Mouse (Mus musculus): ENCODE measurements around the gene Ceacam16.

Ceacam16 gene

DNA sequence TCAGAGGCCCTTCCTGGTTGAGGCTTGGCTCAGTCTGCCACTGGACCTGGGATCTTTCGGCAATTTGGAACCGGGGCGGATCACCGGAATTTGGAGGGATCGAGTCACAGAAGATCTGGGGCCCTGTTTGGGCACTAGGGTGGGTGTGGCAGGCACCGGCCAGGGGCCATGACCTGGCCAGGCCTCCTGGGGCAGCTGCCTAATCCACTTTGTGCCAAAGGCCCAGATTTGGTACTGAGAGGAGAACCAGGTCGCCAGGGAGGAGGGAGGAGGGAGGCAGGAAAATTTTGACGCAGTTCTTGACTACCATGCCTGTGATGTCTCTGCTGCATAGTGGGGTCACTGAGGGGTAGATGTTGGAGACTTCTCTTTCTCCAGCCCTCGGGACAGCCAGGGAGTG lies at the start of gene Ceacam16:
Ceacam16 (minus strand) TSS at position 101 of the 400 bp plus-strand sequence.
- DNase-seq: no peak

DNA sequence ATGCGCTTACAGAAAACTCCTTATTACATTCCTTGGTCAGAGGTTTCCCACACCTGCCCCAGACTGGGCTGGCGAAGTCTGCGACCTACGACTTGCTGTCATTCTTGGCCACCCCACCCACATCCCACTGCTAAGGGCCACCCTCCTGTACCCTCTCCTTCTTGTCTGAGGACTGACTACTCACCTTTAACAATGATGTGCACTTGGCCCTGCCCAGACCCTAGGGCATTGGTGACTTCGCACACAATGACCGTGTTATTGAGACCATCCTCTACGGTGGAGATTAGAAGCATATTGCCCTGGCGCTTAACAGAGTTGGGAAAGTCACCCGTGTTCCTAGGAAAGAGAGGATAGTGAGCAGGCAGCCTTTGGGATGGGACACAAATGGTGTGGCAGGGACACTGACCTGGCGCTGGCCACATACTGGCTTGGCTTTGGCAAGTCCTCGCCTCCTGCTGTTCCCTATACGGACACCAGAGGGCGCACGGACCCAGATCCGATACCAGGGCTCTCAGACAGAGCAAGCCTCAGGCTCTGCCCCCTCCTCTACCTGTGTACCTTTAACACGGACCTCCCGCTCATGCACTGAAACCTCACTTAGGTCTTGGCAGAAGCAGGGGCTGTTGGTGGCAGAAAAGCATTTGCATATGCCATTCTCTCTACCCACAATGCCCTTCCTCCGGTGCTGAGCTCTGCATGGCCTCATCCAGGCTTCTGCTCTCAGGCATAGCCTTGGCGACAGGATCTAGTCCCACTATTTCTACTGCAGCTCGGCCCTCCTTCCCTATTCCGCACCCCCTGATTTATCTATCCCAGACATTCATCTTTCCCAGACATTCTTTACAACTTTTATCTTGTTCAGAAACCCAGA lies 49.6 kb upstream of the Ceacam16 start:
- peak; percentile 74 for DNase-seq

DNA sequence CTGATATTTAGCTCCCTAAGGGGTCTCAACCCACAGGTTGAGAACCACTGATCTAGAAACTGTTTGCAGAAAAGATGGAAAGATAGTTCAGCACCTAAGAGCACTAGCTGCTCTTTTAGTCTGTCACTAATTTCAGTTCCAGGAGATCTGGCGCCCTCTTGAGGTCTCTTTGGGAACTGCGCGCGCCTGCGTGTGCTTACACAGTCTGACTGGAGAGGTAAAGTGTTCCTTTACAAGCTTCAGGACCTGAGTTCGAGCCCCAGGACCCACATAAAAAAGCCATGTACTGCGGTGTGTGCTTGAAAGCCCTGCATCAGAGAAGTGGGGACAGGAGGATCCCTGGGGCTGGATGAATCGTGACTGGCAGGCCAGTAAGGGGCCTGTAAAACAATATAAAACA lies 28.8 kb upstream of the Ceacam16 start:
- peak; percentile 45 for DNase-seq

DNA sequence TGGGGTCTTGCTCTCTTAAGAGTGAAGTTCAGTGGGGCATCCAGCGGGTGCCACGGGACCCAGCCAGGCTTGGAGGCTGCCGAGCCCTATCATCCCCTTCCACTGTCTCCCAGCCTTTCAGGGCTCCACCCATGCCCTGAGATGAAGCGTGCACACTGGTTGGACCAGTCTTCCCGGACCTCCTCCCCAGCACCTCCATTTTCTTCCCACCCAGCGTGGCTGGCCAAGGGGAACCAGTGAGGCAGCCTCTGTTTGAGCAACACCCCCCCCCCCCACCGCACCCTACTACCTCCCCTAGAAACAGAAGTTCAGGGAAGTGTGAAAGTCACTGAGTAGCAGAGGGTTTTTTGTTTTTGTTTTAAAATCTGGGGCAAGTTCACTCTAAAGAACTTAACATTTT lies 26.8 kb upstream of the Ceacam16 start, which contains the start of gene Ceacam19:
Ceacam19 (minus strand) TSS at position 117 of the 400 bp plus-strand sequence.
- DNase-seq: no peak

DNA sequence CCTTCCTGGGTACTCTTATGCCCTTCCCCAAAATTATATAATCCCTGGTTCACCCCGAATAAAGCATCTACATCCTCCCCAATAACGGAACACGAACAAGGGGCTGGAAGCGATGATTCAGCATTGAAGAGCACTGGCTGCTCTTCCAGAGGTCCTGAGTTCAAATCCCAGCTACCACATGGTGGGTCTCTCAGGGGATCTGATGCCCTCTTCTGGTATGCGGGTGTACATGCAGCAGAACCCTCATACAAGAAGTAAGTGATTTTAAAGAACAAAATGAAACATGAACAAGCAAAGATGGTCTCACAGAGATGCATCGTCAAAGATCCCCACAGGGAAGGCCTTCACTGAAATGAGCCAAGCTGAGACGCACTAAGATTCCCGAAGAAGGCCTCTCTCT lies 19.7 kb upstream of the Ceacam16 start:
- no peak for DNase-seq

DNA sequence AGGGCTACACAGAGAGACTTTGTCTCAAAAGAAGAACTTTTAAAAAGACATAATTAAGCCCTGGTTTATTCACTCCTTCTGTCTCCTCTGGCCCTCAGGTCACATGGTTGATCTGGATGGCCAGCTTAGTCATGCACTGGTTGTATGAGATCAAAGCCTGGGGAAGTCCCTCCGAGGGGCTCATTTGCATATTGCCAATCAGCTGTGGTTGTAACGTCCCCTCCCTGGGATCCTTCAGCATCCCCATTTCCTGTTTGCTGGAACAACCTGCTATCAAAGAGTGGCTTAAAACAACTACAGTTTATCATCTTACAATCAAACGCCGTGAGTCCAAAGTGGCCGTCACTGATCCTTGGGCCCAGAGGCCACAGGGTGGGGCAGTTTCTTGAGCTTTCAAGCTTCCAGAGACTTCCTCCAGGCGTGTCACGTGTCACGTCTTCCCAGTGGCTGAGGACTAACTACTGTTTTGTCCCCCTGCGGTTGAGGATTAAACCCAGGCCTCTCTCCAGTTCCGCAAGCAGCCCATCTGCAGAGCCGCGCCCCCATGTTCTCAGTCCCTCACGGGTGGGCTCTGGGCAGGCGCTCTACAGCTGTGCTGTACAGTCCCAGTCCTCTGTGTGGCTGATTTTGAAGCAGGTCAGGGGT lies 15.8 kb upstream of the Ceacam16 start:
- DNase-seq: no peak

DNA sequence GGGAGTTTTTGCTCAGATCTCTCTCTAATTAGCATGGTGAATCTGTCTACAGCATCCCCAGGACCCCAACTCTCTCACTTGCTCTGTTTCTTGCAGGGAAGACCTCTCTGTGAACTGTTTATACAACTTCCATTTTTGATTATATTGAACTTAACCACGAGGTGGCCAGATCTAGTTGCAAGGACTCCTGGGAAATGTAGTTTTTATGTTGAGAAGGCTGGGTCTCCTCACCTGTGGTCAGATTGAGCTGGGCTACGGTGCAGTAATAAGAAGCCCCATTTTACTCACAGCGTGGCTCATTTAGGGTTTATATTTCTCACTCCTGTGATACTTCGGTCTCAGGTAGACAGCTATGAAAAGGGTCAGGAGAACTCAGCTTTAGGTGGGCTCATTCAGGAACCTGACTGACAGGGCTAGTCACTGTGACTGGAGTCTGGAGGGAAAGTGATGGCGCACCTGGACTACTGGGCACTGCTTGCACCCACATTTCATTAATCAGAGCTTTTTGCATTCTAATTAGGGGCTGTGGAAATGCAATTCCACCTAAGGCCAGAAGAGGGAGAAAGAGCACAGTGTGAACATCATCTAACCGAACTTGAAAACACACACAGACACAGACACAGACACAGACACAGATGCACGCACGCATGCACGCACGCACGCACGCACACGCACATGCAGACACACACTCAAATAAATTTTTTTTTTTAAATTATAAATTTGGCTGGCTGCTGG lies 15.0 kb upstream of the Ceacam16 start:
- peak; percentile 23 for DNase-seq

DNA sequence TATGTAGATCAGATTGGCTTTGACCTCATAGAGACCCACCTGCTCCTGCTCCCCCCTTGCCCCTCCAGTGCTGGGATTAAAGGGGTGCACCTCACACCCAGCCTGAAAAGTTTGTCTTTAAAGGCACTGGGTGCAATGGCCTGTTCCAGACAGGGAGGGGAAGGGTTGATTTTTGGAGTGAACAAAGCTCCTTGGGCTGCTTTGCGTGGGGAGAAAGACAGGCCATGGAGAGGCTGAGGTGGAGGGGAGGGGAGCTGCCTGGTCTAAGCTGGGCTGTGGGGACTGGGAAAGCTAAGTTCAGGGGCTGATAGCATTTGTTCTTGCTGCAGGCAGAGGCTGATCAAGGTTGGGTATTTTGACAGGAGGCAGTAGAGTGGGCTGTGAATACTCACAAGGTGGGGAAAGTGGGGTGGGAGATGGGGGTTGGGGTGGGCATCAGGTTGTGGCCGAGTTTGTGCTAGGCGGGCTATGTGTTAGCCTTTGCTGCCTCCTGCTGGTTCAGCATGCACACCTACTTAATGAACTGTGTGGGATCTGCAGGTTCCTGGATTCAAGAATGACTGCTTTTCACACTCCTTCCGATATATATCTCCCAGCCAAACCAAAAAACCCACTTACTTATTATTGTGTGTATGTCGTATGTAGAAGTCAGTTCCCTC lies 11.0 kb upstream of the Ceacam16 start:
- DNase-seq: no peak

DNA sequence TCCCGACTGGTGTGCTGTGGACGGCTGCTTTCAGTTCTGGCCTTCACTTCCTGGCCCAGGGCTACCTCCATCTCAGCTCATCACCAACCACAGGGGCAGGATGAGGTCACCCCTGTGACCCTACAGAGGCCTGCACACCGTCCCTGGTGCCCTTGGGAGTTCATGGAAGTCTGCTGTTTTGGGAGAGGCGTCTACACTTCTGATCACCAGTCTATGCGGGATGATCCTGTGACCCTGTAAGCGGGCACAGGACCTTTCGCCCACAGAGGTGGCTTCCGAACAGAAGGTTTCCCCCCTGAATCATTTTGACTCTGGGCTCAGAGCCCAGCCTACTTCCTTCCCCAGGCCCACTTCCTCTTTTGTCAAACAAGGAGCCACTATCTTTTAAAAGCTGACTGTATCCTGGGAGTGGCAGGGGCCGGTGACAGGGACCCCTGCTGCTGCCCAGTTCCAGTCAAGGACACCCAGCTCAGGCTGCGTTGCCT lies 10.1 kb upstream of the Ceacam16 start:
- no peak for DNase-seq

DNA sequence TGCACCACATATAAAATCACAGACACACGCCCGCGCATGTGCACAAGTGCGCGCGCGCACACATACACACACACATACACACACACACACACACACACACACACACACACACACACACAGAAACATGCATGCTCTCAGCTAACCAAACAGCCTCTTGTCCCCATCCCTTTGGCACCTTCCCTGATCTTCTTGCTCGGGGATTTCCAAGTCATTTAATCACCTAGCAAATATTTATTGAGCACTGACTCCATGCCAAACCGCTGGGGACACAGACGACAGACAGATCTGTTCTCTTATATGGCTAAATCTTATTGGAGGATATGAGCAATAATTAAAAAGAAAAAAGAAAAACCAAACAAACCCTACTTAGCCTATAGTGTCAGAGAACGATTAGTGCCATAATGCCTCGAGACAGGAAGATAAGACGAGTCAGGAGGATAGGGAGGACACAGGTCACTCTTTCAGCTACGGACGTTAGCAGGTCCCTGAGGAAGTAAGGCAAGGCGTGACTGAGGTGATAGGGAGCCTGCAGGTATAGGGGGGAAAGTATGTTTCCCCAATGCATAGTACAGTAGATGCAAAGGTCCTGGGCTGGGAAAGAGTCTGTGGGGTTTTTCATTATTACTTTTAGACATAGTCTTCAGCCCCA lies 6.8 kb upstream of the Ceacam16 start:
- DNase-seq: no peak

DNA sequence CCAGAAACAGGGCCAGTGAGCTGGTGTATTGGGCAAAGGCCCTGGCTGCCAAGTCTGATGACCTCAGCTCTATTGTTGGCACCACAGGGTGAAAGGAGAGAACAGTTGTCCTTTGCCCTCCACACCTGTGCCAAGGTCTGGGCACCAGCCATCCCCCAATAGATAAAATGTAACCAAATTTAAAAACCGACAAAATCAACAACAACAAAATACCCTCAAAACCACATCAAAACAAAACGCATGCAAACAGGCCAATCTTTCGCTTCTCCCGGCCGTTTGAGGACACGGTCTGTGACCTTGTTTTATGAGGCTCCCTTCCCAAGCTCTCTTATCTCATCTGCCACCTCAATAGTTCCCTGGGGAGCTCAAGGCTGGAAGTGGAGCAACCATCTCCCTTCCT lies 5.4 kb upstream of the Ceacam16 start:
- DNase-seq: no peak

DNA sequence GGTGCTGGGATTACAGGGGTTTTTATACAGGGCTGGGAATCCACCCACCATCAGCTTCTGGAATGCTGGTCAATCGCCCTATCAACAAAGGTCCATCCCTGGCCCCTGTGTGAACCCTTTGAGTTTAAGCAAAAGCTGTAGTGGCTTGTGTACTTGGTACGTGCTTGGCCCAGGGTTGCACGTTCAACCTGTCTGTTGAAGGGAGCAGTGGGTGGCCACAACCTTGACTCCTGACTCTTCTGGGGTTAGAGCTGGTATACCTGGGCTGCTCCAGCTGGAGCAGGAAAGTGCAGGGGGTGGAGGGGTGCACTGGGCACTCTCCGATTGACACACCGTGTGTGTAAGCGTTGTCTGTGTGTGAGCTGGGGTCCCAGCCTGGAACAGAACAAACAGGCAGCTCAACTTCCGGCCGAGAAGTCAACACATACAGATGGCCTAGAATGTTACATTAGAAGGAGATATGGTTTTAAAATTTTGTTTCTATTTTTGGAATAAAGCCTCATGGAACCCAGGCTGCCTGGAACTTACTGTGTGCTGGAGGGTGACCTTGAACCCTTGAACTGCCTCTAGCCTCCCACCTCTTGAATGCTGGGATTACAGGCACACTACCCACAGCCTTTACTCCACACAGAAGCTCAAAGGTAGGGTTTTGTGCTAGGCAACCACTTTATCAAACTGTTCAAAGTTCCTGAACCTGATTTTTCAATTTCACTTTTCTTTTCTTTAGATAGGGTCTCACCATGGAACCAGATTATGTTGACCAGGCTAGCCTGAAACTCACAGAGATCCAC lies 4.3 kb upstream of the Ceacam16 start:
- no peak for DNase-seq

DNA sequence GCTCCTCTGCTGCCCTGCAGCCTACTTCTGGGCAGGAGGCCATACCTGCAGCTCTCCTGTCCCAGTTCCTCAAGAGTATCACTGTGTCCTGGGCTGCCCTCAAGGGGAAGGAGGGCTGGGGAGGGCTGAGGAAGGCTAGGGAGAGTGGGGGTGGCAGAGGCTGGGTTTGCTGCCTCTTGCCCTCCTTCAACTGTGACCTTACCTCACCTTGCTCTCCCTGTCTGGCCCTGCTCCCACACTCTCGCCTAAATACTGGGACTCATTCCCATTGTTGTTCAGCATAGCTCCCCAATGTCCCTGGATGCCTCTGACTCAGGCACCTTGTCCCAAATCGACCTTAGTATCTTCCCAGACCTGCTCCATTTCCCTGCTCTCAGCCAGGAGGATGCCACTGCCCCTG lies 3.1 kb upstream of the Ceacam16 start:
- no peak for DNase-seq

DNA sequence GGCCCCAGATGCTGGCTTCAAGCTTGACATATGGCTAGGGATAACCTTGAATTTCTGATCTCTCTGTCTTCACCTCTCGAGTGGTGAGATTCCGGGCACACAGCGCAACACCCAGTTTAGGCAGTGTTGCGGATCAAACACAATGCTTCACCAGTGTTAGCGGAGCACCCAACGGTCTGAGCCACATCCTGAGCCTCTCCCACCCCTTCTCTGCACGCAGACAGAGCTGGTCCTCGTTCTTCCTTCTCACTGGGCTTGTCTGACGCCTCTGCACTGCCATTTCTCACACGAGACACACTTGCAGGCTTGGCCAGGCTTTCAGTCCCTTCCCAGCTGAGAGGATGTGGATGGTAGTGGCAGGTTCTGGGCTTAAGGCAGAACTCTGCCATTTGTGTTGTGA lies 1.4 kb downstream of the Ceacam16 start:
- no peak for DNase-seq

DNA sequence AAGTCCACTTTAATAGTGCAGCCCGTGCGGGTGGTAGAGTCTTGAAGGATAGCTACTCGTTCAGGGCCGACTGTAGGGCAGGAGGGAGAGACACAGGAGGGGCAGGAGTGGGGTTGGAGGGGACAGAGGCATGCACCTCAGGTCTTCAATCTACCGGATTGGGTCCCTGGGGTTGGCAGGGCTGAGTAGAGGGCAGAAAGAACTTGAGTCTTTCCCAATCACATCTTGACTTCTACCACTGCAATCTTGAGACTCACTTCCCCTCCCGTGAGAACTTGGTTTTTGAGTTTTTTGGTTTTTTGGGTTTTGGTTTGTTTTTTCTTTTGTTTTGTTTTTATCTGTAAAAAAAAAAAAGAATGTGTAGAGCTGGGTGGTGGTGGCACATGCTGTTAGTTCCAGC lies 4.8 kb downstream of the Ceacam16 start:
- DNase-seq: no peak

DNA sequence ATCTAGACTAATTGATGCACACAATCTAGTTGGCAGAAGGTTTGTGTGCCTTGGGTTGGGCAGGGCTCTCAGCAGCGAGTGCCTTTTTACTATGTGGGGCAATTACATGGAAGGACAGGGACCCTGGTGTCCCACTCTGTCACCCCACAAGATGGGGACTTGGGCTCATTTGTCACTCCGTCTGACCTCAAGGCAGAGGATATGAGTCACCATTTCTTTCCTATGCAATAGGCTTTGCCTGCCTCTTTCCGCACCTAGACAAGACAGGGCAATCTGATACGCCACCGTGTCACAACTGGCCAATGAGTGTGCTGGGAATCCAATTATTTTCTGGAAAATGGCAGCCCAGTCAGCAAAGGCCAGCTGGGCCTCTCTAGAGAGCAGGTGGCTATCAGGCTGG lies 5.4 kb downstream of the Ceacam16 start:
- DNase-seq: no peak

DNA sequence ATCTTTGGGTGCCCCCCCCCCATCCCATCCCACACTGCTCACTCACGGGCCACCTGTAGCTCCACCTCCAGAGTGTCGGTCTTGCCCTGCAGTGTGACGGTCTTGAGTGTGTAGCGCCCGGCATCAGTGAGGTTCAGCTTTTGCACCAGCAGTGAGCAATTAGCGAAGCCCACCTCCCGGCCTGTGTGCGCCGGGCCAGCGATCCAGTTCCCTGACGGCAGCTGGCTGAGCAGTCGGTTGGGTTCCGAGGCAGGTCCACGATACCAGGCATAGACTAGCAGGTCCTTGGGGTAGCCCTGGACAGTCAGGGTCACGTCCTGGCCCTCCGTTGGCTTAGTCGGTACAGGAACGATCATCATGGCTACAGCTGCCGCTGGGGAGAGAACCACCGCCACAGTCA lies 7.6 kb downstream of the Ceacam16 start:
- DNase-seq: no peak

DNA sequence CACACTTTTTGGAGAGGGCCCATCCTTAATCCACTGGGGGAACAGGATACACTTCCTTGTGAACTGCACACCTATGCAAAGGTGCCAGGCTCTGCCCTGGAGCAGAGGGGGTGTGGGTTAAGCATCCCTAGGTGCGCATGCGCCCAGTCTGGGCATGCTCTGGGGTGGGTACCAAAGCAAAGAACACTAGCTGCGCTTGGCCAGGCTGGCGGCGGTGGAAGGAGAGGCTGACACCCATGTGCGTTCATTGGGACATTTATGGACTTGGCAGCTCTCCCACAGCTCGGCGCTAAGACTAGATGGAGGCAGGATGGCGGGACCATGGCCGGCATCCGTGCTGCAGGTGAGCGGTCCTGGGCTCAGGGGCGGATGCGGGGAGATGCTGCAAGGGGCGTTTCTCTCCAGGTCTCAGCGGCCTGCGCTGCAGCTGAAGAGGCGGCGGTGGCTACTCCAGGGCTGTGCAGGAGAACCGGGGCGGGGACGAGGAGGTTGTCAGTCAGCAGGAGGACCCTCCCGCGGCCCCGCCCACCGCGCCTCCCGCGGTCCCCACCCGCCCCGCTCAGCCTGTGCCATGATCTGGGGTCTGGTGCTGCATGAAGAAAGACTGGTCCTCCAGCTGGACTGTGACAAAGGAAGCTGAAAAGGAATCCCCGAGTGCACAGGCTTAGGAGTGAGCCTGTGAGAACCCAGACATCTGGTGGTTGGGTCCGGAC lies 9.1 kb downstream of the Ceacam16 start, which contains the start of gene Gm19345:
Gm19345 (plus strand) TSS at position 146 of the 713 bp plus-strand sequence.
- peak; percentile 54 for DNase-seq

DNA sequence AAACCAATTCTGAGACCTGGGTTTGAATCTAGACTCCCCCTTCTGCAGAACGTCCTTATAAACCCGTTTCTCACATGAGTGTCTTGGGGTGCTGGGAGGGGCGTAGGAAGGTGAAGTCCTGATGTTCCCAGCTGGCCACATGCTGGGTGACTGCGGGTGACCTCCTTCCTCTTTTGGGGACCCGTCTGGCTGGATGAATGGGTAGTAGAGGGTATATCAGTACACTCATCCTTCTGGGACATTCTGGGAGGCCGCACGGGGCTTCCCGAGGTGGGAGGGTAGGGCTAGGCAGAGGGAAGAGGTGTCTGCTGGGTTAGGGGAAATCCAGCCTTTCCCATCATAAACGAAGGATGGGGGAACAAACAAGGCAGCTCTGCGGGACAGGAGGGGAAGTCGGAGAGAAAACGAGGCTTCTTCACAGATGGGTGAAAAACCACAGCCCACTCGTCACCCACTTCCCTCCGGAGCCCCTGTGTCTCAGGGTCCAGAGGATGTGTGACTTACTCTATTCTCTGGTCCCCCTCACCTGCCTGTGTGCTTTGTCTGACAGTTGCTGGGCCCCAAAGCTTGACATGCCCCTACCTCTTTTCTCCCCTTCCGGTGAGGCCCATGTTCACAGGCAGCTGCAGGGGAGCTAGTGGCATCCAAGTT lies 16.5 kb downstream of the Ceacam16 start:
- DNase-seq: no peak

DNA sequence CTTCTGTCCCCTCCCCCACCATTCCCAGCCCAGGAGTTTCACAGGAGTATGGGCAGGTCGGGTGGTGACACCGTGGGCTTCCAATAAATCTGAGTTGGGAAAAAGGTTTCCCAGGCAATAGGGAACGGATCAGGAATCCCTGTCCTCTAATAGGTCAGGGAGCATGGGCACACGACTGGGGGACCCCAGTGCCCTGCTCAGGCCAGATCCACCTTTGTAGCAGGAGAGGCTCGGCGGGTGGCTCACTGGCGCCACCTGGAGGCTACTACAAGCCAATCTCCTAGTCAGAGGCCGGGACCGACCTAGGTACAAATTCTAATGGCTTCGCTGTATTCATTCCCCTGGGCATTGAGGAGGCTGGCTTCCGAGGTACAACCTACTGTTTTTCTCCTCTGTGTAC lies 17.5 kb downstream of the Ceacam16 start:
- DNase-seq: peak; percentile 65

Measured in right cerebral cortex, postnatal 14 days (tissue).